Comparison of ENCODE assay signal across 15 mouse cellular contexts in the genomic region with DNA sequence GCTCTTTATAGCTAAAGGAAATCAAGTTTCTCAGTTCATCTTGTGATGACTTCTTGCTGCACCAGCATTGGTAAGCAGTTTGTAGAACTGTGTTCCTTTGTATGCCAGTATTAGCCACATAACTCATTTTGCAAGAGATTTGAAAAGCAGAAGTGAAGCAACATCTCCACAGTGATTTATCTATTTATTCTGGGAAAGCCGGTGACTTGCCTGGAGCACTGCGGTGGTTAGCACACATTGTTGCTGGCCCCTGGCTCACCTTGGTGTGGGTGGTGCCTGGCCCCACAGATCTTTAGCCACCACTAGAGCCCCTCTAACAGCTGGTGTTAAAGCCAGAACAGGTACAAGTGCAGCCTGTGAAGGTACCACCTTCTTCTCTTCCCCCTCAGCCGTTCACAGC. TPM values are rescaled to one million over a fixed set of nuclear protein-coding genes. Genes with fewer than 3 reads are reported as not detected.
DNase-seq lines count a peak whose midpoint lies in the region; ATAC-seq lines count a peak whose summit lies in the region.
"Had no signal": no experiment of that assay in that cellular context is flagged by ENCODE, and none has a peak within 500 bp of the region (broad histone marks: within the 10 kb centered on the region; RNA-seq: fewer than 3 reads in every experiment).

No protein-coding gene starts in this region.

- 45% methylated on average over 3 of the region's 3 CpGs for WGBS in liver, embryonic 13.5 days (ENCODE audit: insufficient replicate concordance)
- WGBS in stomach, embryonic 15.5 days, result 60% methylated on average over 3 of the region's 3 CpGs

- no peak overlapping the region for H3K27ac ChIP-seq in liver, embryonic 13.5 days
- 0 out of 2 replicates have a peak overlapping the region, but pooled peaks have one; percentile 4 for H3K27ac ChIP-seq in stomach, embryonic 15.5 days
- H3K27ac ChIP-seq: liver, embryonic 14.5 days; neural tube, embryonic 12.5 days had no signal

- H3K4me2 ChIP-seq in liver, embryonic 13.5 days, result peak overlapping the region; percentile 33; the same call in 1 of the 2 replicates
- no peak overlapping the region for H3K4me2 ChIP-seq in stomach, embryonic 15.5 days
- H3K4me2 ChIP-seq: neural tube, embryonic 12.5 days had no signal

- H3K36me3 ChIP-seq in liver, embryonic 13.5 days, result no peaks in the 10 kb centered on the region
- H3K36me3 ChIP-seq in stomach, embryonic 15.5 days, result no peaks in the 10 kb centered on the region
- H3K36me3 ChIP-seq: neural tube, embryonic 12.5 days had no signal

- peaks cover 13% of the 10 kb centered on the region; the same call in 1 of the 2 replicates for H3K4me1 ChIP-seq in liver, embryonic 13.5 days (replicated peaks)
- H3K4me1 ChIP-seq in stomach, embryonic 15.5 days, result no peaks in the 10 kb centered on the region
- H3K4me1 ChIP-seq: neural tube, embryonic 12.5 days had no signal

- no peak for ATAC-seq in liver, embryonic 13.5 days (ENCODE audit: low read depth)
- no peak for ATAC-seq in stomach, embryonic 15.5 days (ENCODE audit: insufficient read depth, low FRiP score, low read depth)
- ATAC-seq in inflammation-experienced regulatory T-cells, adult 6 months, result no peak
- ATAC-seq: forebrain, postnatal 0 days; hindbrain, embryonic 16.5 days had no signal

- H3K9ac ChIP-seq in liver, embryonic 13.5 days, result no peak overlapping the region
- H3K9ac ChIP-seq in stomach, embryonic 15.5 days, result no peak overlapping the region
- H3K9ac ChIP-seq: forebrain, postnatal 0 days; liver, embryonic 14.5 days; neural tube, embryonic 12.5 days had no signal

- DNase-seq in liver, embryonic 13.5 days, result no peak
- DNase-seq in liver (no peak), adipocyte (ENCODE audit: low spot score) (peak; percentile 21)
- peak; percentile 4 for DNase-seq in induced T-regulatory cell, adult 2 months (ENCODE audit: low read depth)
- no peak for DNase-seq in B cell, adult 2 months
- DNase-seq: embryo, embryonic 11 days; forebrain, postnatal 0 days; gastrocnemius, postnatal 36 days; kidney, adult 9 months; retina, postnatal 1 day had no signal

- no peaks in the 10 kb centered on the region for H3K9me3 ChIP-seq in liver, embryonic 13.5 days (replicated peaks)
- no peaks in the 10 kb centered on the region for H3K9me3 ChIP-seq in stomach, embryonic 15.5 days
- H3K9me3 ChIP-seq: neural tube, embryonic 12.5 days had no signal

- no peak overlapping the region for H3K4me3 ChIP-seq in liver, embryonic 13.5 days (replicated peaks)
- H3K4me3 ChIP-seq in stomach, embryonic 15.5 days (replicated peaks), result no peak overlapping the region
- H3K4me3 ChIP-seq: neural tube, embryonic 12.5 days had no signal

- no peaks in the 10 kb centered on the region for H3K27me3 ChIP-seq in liver, embryonic 13.5 days
- H3K27me3 ChIP-seq in stomach, embryonic 15.5 days (replicated peaks), result no peaks in the 10 kb centered on the region
- H3K27me3 ChIP-seq: neural tube, embryonic 12.5 days had no signal

RNA-seq across cellular contexts. Expression of a gene that starts 8.1 kb away (rescaled TPM):
- polyA plus RNA-seq in liver, embryonic 13.5 days (2015; fragmentation: Nextera tagmentation; extraction: Ambion mirVana), result 0.43 and 0.67 TPM in 2 replicates
- polyA plus RNA-seq in stomach, embryonic 15.5 days (2015; fragmentation: Nextera tagmentation; extraction: Ambion mirVana), result 1.0 and 1.1 TPM in 2 replicates
- polyA plus RNA-seq in inflammation-experienced regulatory T-cells, adult 6 months (2017; shearing (Covaris generic)), result under 1 TPM in 1 of 3 experiments, not detected in 2; 0.26 TPM

RNA-seq across cellular contexts. Expression of a gene that starts 52.0 kb away (rescaled TPM):
- polyA plus RNA-seq in liver, embryonic 13.5 days (2015; fragmentation: Nextera tagmentation; extraction: Ambion mirVana), result 172 and 182 TPM in 2 replicates
- polyA plus RNA-seq in stomach, embryonic 15.5 days (2015; fragmentation: Nextera tagmentation; extraction: Ambion mirVana), result 290 and 352 TPM in 2 replicates
- 100 to 1,000 TPM; 137 to 227 (median 157) TPM for polyA plus RNA-seq in inflammation-experienced regulatory T-cells, adult 6 months (2017; shearing (Covaris generic))

Comparison
In these comparisons a context has a peak if more than half of its experiments do, and no peak if none do; other contexts are left out.
1. DNase-seq: peak in adipocyte (single experiment) and induced T-regulatory cell, adult 2 months (single experiment); none in liver, embryonic 13.5 days (single experiment), liver (single experiment) and B cell, adult 2 months (0 of 2).